Mouse (Mus musculus): ENCODE measurements at regions not wholly inside any gene's neighbourhood (a gene's known extent, or its start where the extent isn't known, plus 50 kb on each side); places are given as distances from the start of the nearest gene placed in this dataset.

DNA sequence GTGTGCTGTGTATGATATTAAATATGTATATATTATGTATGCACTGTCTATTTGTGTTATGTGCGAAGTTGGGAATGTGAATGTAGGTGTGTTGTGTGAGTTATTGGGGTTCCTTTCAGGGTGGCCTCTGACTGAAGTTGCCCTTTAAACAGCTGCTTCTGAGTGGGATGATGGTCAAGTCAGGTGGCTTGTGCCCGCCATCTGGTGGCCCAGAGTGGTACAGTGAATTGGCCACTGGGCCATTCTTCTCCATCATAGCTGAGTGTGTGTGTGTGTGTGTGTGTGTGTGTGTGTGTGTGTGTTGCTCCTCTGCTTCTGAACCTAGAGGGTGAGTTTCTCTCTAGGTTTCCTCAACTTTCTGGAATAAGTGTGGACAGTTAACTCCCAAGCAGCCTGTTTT lies 75.7 kb upstream of the Podxl start:
- no peak overlapping the region for H3K27ac ChIP-seq (ENCODE audit: insufficient read depth, low read length)
- no peak for DNase-seq (ENCODE audit: low read depth in 1 of 2, low spot score in 2 of 2)
- whole genome bisulfite sequencing, result 43% methylated on average over 2 of the region's 2 CpGs
- no peaks in the 10 kb centered on the region for H3K36me3 ChIP-seq (ENCODE audit: control insufficient read depth, insufficient read depth, low read length)
- no peak for TF ChIP-seq POLR2A (IDR thresholded peaks at IDR 0.05; ENCODE audit: low read depth, low read length)
- peak; percentile 22; the same call in 1 of the 2 replicates for TF ChIP-seq CTCF (IDR thresholded peaks at IDR 0.05; ENCODE audit: extremely low read depth, insufficient read depth, insufficient read length, insufficient replicate concordance)
- H3K27me3 ChIP-seq (ENCODE audit: control insufficient read depth, insufficient read depth, low read length), result no peaks in the 10 kb centered on the region
- H3K4me3 ChIP-seq (ENCODE audit: extremely low read depth, insufficient read depth, insufficient read length), result no peak overlapping the region
- peaks cover 6% of the 10 kb centered on the region; the same call in 1 of the 2 replicates for H3K4me1 ChIP-seq (ENCODE audit: control insufficient read depth, insufficient read depth, insufficient read length)

DNA sequence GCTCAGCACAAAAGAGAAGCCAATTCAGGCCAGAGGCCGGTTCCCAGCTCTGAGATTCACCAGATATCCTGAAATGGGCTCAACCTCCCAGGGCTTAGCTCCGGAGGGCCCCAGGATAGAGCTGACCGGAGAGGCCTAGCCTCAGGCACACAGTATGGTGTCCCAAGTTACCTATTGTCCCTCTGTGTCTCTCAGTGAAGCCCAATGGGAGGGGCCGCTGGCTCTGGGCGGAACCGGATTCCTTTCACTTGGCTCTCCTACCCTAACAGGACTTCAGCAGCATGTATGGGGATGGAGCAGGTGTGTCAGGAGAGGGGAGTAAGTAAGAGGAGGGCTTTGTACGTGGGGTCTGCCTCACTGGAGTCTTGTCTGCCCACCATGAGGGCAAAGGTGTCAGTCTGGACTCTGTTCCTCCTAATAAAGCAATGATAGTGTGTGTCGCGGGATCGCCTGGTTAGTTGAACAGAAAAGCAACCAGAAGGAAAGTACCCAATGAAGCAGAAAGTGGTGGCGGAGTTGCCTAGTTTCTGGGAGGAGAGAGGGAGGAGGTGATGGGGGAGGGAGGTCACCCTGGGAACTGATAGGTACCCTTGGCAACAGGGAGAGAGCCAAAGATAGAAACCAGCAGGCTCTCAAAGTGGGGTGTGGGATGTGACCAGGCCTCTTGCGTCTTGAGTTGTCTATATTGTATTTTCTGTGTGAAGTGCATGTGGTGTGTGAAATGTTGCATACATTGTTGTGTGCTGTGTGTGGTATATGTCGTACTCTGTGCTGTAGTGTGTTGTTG lies 74.8 kb upstream of the Podxl start:
- 92% methylated on average over 13 of the region's 13 CpGs for WGBS
- no peak overlapping the region for H3K4me3 ChIP-seq (ENCODE audit: extremely low read depth, insufficient read depth, insufficient read length)
- no peak for TF ChIP-seq CTCF (IDR thresholded peaks at IDR 0.05; ENCODE audit: extremely low read depth, insufficient read depth, insufficient read length, insufficient replicate concordance)
- TF ChIP-seq POLR2A (IDR thresholded peaks at IDR 0.05; ENCODE audit: low read depth, low read length), result no peak
- DNase-seq (ENCODE audit: low read depth in 1 of 2, low spot score in 2 of 2), result no peak
- H3K36me3 ChIP-seq (ENCODE audit: control insufficient read depth, insufficient read depth, low read length), result no peaks in the 10 kb centered on the region
- no peak overlapping the region for H3K27ac ChIP-seq (ENCODE audit: insufficient read depth, low read length)
- H3K27me3 ChIP-seq (ENCODE audit: control insufficient read depth, insufficient read depth, low read length), result no peaks in the 10 kb centered on the region
- H3K4me1 ChIP-seq (ENCODE audit: control insufficient read depth, insufficient read depth, insufficient read length), result peaks cover 6% of the 10 kb centered on the region; the same call in 1 of the 2 replicates

DNA sequence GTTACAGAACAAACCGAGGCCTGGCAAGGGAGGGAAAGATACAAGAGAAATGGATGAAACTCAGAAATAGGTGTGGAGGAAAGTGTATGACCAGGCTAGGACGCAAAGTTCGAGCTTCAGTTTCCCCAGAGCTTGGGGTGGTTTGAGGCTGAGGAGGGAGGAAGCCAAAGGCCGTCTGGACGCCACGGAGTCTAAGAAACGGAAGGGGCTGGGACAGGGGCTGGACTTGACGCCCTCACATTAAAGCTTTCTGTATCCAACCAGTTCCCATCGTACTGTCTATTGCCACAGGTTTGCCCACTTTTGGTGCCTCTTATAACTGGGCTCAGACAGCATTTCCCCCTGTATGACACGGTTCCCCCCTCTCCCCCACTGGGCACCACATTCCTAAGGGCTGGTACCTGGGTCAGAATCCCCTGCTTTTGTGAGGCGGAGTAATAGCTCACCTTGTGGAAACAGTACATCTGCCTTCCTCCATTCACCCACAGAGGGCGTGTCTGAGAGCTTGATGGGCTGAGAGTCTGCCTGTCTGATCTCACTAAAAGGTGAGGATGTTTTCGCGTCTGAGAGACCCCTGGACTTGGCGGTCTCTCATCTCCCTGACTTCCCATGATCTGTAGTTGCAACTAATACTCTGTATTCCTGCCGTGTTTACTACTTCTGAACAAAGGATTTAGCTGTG lies 73.7 kb upstream of the Podxl start:
- no peaks in the 10 kb centered on the region for H3K27me3 ChIP-seq (ENCODE audit: control insufficient read depth, insufficient read depth, low read length)
- TF ChIP-seq POLR2A (IDR thresholded peaks at IDR 0.05; ENCODE audit: low read depth, low read length) (no peak), CTCF (IDR thresholded peaks at IDR 0.05; ENCODE audit: extremely low read depth, insufficient read depth, insufficient read length, insufficient replicate concordance) (no peak)
- H3K36me3 ChIP-seq (ENCODE audit: control insufficient read depth, insufficient read depth, low read length), result no peaks in the 10 kb centered on the region
- peaks cover under 1% of the 10 kb centered on the region; the same call in 1 of the 2 replicates for H3K4me1 ChIP-seq (ENCODE audit: control insufficient read depth, insufficient read depth, insufficient read length)
- no peak overlapping the region for H3K27ac ChIP-seq (ENCODE audit: insufficient read depth, low read length)
- H3K4me3 ChIP-seq (ENCODE audit: extremely low read depth, insufficient read depth, insufficient read length), result no peak overlapping the region
- DNase-seq (ENCODE audit: low read depth in 1 of 2, low spot score in 2 of 2), result no peak
- 37% methylated on average over 16 of the region's 16 CpGs for WGBS

DNA sequence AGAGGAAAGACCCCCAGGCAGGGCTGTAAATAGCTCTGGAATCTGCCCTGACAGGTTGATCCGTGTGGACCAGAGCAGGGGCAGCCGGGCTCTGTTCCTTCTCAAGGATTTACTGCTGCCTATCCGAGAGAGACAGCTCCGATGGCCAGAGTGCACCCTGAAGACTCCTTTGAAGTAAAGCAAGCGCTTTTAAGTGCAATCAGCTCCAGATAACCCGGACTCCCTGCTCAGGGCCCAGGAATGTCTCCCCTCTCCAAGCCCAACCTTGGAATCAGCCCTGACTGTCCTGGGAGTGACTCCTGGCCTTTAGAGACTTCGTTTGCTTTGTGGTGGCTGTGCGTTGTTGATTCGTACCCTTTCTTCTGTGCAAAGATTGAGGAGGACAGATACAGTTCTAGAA lies 73.2 kb upstream of the Podxl start:
- no peaks in the 10 kb centered on the region for H3K27me3 ChIP-seq (ENCODE audit: control insufficient read depth, insufficient read depth, low read length)
- H3K27ac ChIP-seq (ENCODE audit: insufficient read depth, low read length), result no peak overlapping the region
- no peak for DNase-seq (ENCODE audit: low read depth in 1 of 2, low spot score in 2 of 2)
- H3K4me1 ChIP-seq (ENCODE audit: control insufficient read depth, insufficient read depth, insufficient read length), result no peaks in the 10 kb centered on the region
- 81% methylated on average over 9 of the region's 9 CpGs for WGBS
- no peak overlapping the region for H3K4me3 ChIP-seq (ENCODE audit: extremely low read depth, insufficient read depth, insufficient read length)
- TF ChIP-seq CTCF (IDR thresholded peaks at IDR 0.05; ENCODE audit: extremely low read depth, insufficient read depth, insufficient read length, insufficient replicate concordance) (no peak), POLR2A (IDR thresholded peaks at IDR 0.05; ENCODE audit: low read depth, low read length) (no peak)
- H3K36me3 ChIP-seq (ENCODE audit: control insufficient read depth, insufficient read depth, low read length), result no peaks in the 10 kb centered on the region

DNA sequence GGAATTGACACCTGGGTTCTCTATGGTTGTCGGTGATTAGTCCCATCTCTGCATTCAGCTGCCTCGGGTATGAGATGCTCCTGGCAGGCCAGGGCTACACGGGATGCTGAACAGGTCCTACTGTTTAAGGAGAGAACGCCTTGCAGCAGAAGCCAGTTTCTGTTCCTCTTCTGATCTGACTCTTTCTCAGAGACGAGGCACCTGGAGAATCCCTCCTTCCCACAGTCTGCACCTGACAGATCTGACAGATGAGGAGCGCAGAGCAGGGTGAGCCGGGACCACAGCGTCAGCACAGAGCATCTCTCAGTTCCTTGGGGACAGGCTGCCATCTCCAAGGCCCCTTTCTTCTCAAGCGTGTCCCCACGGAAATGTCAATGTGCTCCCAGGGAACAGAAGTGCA lies 68.7 kb upstream of the Podxl start:
- H3K27me3 ChIP-seq (ENCODE audit: control insufficient read depth, insufficient read depth, low read length), result no peaks in the 10 kb centered on the region
- no peak for TF ChIP-seq CTCF (IDR thresholded peaks at IDR 0.05; ENCODE audit: extremely low read depth, insufficient read depth, insufficient read length, insufficient replicate concordance)
- TF ChIP-seq POLR2A (IDR thresholded peaks at IDR 0.05; ENCODE audit: low read depth, low read length), result no peak
- H3K4me3 ChIP-seq (ENCODE audit: extremely low read depth, insufficient read depth, insufficient read length), result no peak overlapping the region
- no peak overlapping the region for H3K27ac ChIP-seq (ENCODE audit: insufficient read depth, low read length)
- WGBS, result 64% methylated on average over 10 of the region's 10 CpGs
- no peaks in the 10 kb centered on the region for H3K36me3 ChIP-seq (ENCODE audit: control insufficient read depth, insufficient read depth, low read length)
- H3K4me1 ChIP-seq (ENCODE audit: control insufficient read depth, insufficient read depth, insufficient read length), result no peaks in the 10 kb centered on the region
- no peak for DNase-seq (ENCODE audit: low read depth in 1 of 2, low spot score in 2 of 2)

DNA sequence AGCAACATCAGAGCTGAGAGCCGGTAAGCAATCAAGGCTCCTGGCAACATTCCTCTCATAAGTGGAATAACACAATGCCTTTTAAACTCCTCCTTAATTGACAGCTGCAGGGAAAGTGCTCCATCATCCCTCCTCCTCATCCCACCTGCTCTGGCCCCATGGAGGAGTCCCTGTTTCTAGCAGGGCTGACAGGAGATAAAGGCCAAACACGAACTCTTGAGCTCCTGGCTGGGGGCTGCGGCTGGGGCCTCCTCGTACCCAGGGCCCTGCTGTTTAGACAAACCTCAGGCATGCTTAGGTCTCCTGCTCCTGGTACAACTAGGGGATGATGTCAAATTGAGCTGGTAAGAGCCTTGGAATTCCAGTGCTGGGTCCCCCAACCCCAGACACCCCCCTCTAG lies 66.2 kb upstream of the Podxl start:
- no peak overlapping the region for H3K4me3 ChIP-seq (ENCODE audit: extremely low read depth, insufficient read depth, insufficient read length)
- H3K27ac ChIP-seq (ENCODE audit: insufficient read depth, low read length), result no peak overlapping the region
- H3K36me3 ChIP-seq (ENCODE audit: control insufficient read depth, insufficient read depth, low read length), result no peaks in the 10 kb centered on the region
- no peak for DNase-seq (ENCODE audit: low read depth in 1 of 2, low spot score in 2 of 2)
- no peak for TF ChIP-seq CTCF (IDR thresholded peaks at IDR 0.05; ENCODE audit: extremely low read depth, insufficient read depth, insufficient read length, insufficient replicate concordance)
- 89% methylated on average over 4 of the region's 4 CpGs for WGBS
- H3K4me1 ChIP-seq (ENCODE audit: control insufficient read depth, insufficient read depth, insufficient read length), result no peaks in the 10 kb centered on the region
- no peaks in the 10 kb centered on the region for H3K27me3 ChIP-seq (ENCODE audit: control insufficient read depth, insufficient read depth, low read length)

DNA sequence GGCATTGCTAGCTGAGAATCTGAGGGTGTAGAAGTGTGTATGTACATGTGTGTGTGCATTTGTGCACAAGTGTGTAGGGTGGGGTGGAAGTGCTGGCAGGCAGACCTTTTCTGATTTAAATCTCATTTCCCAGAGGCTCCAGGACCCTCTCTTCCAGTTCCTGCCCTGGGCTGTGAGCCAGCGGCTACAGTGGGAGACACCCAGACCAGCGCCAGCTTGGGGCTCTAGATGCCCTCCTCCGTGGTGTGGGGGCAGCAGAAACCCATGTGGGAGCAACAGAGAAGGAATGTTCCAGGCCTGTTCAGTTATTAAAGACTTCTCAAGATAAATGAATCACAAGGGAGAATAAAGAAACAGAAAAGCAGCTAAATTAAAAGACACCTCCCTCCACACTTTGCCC lies 64.1 kb upstream of the Podxl start:
- no peaks in the 10 kb centered on the region for H3K27me3 ChIP-seq (ENCODE audit: control insufficient read depth, insufficient read depth, low read length)
- DNase-seq (ENCODE audit: low read depth in 1 of 2, low spot score in 2 of 2), result no peak
- WGBS, result 80% methylated on average over 3 of the region's 3 CpGs
- H3K4me1 ChIP-seq (ENCODE audit: control insufficient read depth, insufficient read depth, insufficient read length), result no peaks in the 10 kb centered on the region
- TF ChIP-seq POLR2A (IDR thresholded peaks at IDR 0.05; ENCODE audit: low read depth, low read length), result no peak
- TF ChIP-seq CTCF (IDR thresholded peaks at IDR 0.05; ENCODE audit: extremely low read depth, insufficient read depth, insufficient read length, insufficient replicate concordance), result no peak
- no peak overlapping the region for H3K27ac ChIP-seq (ENCODE audit: insufficient read depth, low read length)
- H3K4me3 ChIP-seq (ENCODE audit: extremely low read depth, insufficient read depth, insufficient read length), result no peak overlapping the region
- H3K36me3 ChIP-seq (ENCODE audit: control insufficient read depth, insufficient read depth, low read length), result no peaks in the 10 kb centered on the region

All from spleen, adult 2 months (tissue).